Mouse (Mus musculus) natural killer cell, adult 2 months (primary cell): ENCODE data around the gene Hscb.

Source experiments
- DNase-seq, 2 experiments: peaks; one replicate each; pipeline ENCODE4 v3.0.0; 2022; ENCODE audit warnings: low spot score in 2 of 2

The Hscb gene

DNA sequence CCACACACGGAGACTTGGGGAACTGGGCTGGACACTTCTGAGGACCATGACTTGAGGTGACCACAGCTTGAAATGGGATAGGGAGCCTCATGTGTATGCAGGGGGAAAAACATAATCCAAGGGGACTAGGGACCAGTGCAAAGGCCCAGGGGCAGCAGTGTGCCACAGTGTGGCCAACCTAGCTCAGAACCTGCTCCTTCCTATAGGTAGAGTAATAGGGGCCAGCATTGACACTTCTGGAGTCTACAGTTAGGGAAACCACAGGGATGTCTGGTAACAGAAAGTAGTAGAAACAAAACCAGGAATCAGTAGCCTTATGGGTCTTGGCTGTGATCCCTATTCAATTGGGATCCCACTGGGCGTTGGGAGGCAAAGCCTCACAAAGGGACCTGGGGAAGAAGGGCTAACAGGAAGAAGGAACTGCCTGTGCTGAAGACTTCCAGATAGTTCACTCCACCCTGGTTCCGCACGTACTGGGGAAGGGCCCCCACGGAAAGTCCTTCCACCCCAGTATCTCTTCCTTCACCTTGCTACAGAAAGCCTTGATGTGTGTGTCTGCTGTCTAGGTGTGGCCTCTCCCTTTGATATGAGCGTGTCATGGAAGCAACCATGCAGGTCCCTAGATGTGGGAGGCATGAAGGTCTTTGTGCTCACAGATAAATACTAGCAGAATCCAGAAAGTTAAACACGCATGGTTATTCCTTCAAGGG lies 57.9 kb downstream of the Hscb start:
- DNase-seq: no peak

- no peak for DNase-seq
Observed at GRCm38 (mm10) chr5:110780761-110781528, 58.6 kb downstream of the Hscb start.

DNA sequence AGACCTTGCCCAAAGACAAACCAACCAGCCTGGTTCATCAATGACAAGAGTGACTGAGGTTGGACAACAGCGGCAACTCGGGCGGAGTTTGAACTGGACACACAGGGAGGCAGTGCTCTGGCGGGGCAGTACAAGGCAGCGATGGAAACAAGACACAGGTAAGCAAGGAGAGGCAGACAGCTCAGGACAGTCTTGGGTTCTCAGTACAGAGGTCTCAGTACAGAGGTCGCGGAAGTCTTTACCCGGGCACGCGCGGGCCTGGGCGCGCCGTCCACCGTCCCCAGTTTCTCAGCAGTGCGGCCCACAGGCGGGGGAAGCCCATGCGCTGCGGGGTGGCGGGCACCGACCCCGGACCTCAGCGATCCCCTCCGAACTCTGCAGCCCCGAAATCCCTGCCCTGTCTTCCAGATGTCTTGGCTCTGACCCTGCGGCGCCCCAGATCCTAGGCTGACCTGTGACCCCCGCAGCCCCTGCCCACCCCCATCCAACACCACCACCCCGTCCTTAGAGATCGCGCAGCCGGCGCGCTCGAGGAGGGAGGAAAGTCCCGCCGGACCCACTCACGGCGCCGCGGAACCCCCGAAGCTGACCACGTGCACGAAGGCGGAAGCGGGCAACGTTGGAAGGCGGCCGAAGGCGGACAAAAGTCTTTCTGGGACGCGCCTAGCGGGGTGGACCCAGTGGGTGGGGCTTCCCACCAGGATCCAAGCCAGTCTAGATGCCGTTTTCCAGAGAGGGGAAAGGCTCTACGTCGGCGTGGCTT lies 59.4 kb downstream of the Hscb start, which contains the start of gene Pus1:
Gene Pus1 (minus strand): TSS at position 662 of the 763 bp plus-strand sequence.
- DNase-seq: peak; percentile 87 to 89

- peak in 1 of 2 experiments; percentile 35 for DNase-seq
Observed at GRCm38 (mm10) chr5:110779276-110779997, 60.1 kb downstream of the Hscb start.
